Mouse (Mus musculus) C3H10T1/2 (cell line): Measurements from ENCODE around the gene Maf. TPM values are rescaled to one million over a fixed set of nuclear protein-coding genes. Genes with fewer than 3 reads are reported as not detected.

Experiments used
- polyA plus RNA-seq, 2 experiments: library from polyadenylated mRNA; unstranded; fragments of >200 nt; fragmentation: generic; extraction: Trizol; gene quantifications; one replicate each; pipeline ENCODE4 v1.2.1; 2012; ENCODE audit warnings: missing spikeins in 2 of 2

Maf gene
- 10 to 100 TPM in 1 of 2 experiments, under 1 TPM in 1; 0.36 to 26.2 TPM for polyA plus RNA-seq

GRCm38 (mm10) chr8:115707731-115708590, at the start of gene Maf:
Gene Maf (minus strand): TSS chr8:115707794.

